17 mouse cellular contexts compared by ENCODE assay signal in genomic region chr13:51642171-51642778, GRCm38 (mm10). TPM values are rescaled to one million over a fixed set of nuclear protein-coding genes. Genes with fewer than 3 reads are reported as not detected.
DNase-seq lines count a peak whose midpoint lies in the region; ATAC-seq lines count a peak whose summit lies in the region.
"Had no signal": no experiment of that assay in that cellular context is flagged by ENCODE, and none has a peak within 500 bp of the region (broad histone marks: within the 10 kb centered on the region; RNA-seq: fewer than 3 reads in every experiment).

No protein-coding gene starts in this region.

- H3K27ac ChIP-seq in embryonic facial prominence, embryonic 10.5 days (replicated peaks): no peak overlapping the region
- peak overlapping the region; percentile 50 for H3K27ac ChIP-seq in liver, embryonic 12.5 days
- H3K27ac ChIP-seq in hindbrain, embryonic 16.5 days (ENCODE audit: low read depth, low read length): no peak overlapping the region
- H3K27ac ChIP-seq: hindbrain, postnatal 0 days; limb, embryonic 13.5 days had no signal

- no peak for ATAC-seq in liver, embryonic 12.5 days
- no peak for ATAC-seq in hindbrain, embryonic 16.5 days
- ATAC-seq: hindbrain, postnatal 0 days; Patski had no signal

- H3K9me3 ChIP-seq in embryonic facial prominence, embryonic 10.5 days: no peaks in the 10 kb centered on the region
- H3K9me3 ChIP-seq in liver, embryonic 12.5 days (replicated peaks): no peaks in the 10 kb centered on the region
- no peaks in the 10 kb centered on the region for H3K9me3 ChIP-seq in hindbrain, embryonic 16.5 days (ENCODE audit: control insufficient read depth, low read length)
- H3K9me3 ChIP-seq: limb, embryonic 13.5 days had no signal

- no peaks in the 10 kb centered on the region for H3K36me3 ChIP-seq in embryonic facial prominence, embryonic 10.5 days (replicated peaks)
- 0 out of 2 replicates have a peak, but pooled peaks cover 5% of the 10 kb centered on the region for H3K36me3 ChIP-seq in liver, embryonic 12.5 days
- H3K36me3 ChIP-seq in hindbrain, embryonic 16.5 days (ENCODE audit: control insufficient read depth, insufficient read depth, low read length): no peaks in the 10 kb centered on the region
- H3K36me3 ChIP-seq: limb, embryonic 13.5 days had no signal

- WGBS in embryonic facial prominence, embryonic 10.5 days: 36% methylated on average over 11 of the region's 11 CpGs
- 46% methylated on average over 11 of the region's 11 CpGs for WGBS in liver, embryonic 12.5 days (ENCODE audit: insufficient replicate concordance)
- WGBS in hindbrain, embryonic 16.5 days: 29% methylated on average over 11 of the region's 11 CpGs

- peaks cover 19% of the 10 kb centered on the region for H3K4me1 ChIP-seq in embryonic facial prominence, embryonic 10.5 days
- H3K4me1 ChIP-seq in liver, embryonic 12.5 days: peaks cover 26% of the 10 kb centered on the region
- peaks cover 5% of the 10 kb centered on the region for H3K4me1 ChIP-seq in hindbrain, embryonic 16.5 days (ENCODE audit: control insufficient read depth, insufficient read depth, low read depth, low read length)

- peak overlapping the region; percentile 20 for H3K4me2 ChIP-seq in liver, embryonic 12.5 days
- H3K4me2 ChIP-seq in hindbrain, embryonic 16.5 days (ENCODE audit: low read length): no peak overlapping the region
- H3K4me2 ChIP-seq: limb, embryonic 13.5 days had no signal

- no peak overlapping the region for H3K4me3 ChIP-seq in embryonic facial prominence, embryonic 10.5 days
- peak overlapping the region; percentile 7; the same call in 1 of the 2 replicates for H3K4me3 ChIP-seq in liver, embryonic 12.5 days
- no peak overlapping the region for H3K4me3 ChIP-seq in hindbrain, embryonic 16.5 days (ENCODE audit: low read length)
- H3K4me3 ChIP-seq: erythroblast, embryonic 14.5 days; limb, embryonic 13.5 days had no signal

- no peak overlapping the region for H3K9ac ChIP-seq in liver, embryonic 12.5 days
- H3K9ac ChIP-seq in hindbrain, embryonic 16.5 days (ENCODE audit: low read depth, low read length): no peak overlapping the region
- H3K9ac ChIP-seq: limb, embryonic 13.5 days had no signal

- no peaks in the 10 kb centered on the region for H3K27me3 ChIP-seq in embryonic facial prominence, embryonic 10.5 days (replicated peaks; ENCODE audit: low read depth, poor library complexity, severe bottlenecking)
- H3K27me3 ChIP-seq in liver, embryonic 12.5 days (replicated peaks): no peaks in the 10 kb centered on the region
- no peaks in the 10 kb centered on the region for H3K27me3 ChIP-seq in hindbrain, embryonic 16.5 days (replicated peaks; ENCODE audit: control insufficient read depth, insufficient read depth, low read length)
- H3K27me3 ChIP-seq: CH12.LX; limb, embryonic 13.5 days; Patski had no signal

- DNase-seq in ES-CJ7 (ENCODE audit: low read depth, low spot score): peak; percentile 43
- DNase-seq in embryonic facial prominence, embryonic 10.5 days (ENCODE audit: low spot score): peak; percentile 18
- peak; percentile 82 for DNase-seq in kidney, adult 9 months
- no peak for DNase-seq in cerebellum, adult 8-10 months
- DNase-seq in urinary bladder, adult 2 months (ENCODE audit: low spot score): no peak
- DNase-seq in urinary bladder, postnatal 10 days (ENCODE audit: low spot score): no peak
- DNase-seq: adrenal gland, adult 8-10 months; cerebellum, postnatal 14 days; heart, adult 18-20 months; right cerebral cortex, postnatal 4 days had no signal

RNA-seq across cellular contexts. Expression of gene Cks2, which starts 2.8 kb away (rescaled TPM):
- polyA plus RNA-seq in embryonic facial prominence, embryonic 10.5 days (2016; fragmentation: Nextera tagmentation; extraction: Ambion mirVana): 384 and 402 TPM in 2 replicates
- polyA plus RNA-seq in liver, embryonic 12.5 days (2016; fragmentation: Nextera tagmentation; extraction: Ambion mirVana): 405 and 413 TPM in 2 replicates
- 49.7 and 50.1 TPM in 2 replicates for polyA plus RNA-seq in hindbrain, embryonic 16.5 days (2015; fragmentation: Nextera tagmentation; extraction: Ambion mirVana)
- polyA plus RNA-seq in urinary bladder, adult 2 months (2012; rRNA removed): 12.4 and 18.6 TPM in 2 replicates

RNA-seq across cellular contexts. Expression of gene Secisbp2, which starts 9.2 kb away (rescaled TPM):
- polyA plus RNA-seq in embryonic facial prominence, embryonic 10.5 days (2016; fragmentation: Nextera tagmentation; extraction: Ambion mirVana): 25.2 and 25.9 TPM in 2 replicates
- 19.7 and 22.7 TPM in 2 replicates for polyA plus RNA-seq in liver, embryonic 12.5 days (2016; fragmentation: Nextera tagmentation; extraction: Ambion mirVana)
- polyA plus RNA-seq in hindbrain, embryonic 16.5 days (2015; fragmentation: Nextera tagmentation; extraction: Ambion mirVana): 27.4 and 28.6 TPM in 2 replicates
- 20.9 and 26.0 TPM in 2 replicates for polyA plus RNA-seq in urinary bladder, adult 2 months (2012; rRNA removed)

Comparison
In these comparisons a context has a peak if more than half of its experiments do, and no peak if none do; other contexts are left out.
1. DNase-seq: peak in ES-CJ7 (single experiment), embryonic facial prominence, embryonic 10.5 days (single experiment) and kidney, adult 9 months (single experiment); none in cerebellum, adult 8-10 months (single experiment), urinary bladder, adult 2 months (single experiment) and urinary bladder, postnatal 10 days (single experiment).